Mouse (Mus musculus) E14TG2a.4 (cell line): Measurements from ENCODE around the gene Spint1.
A peak's percentile ranks its signal among the peaks of the same experiment; 100 is the strongest.

ENCODE experiments used
- H3K27me3 ChIP-seq: 2 replicates; pipeline ENCODE4 v1.6.1; 2014; ENCODE audit warnings: low read length, control low read depth; ENCODE audit not compliant: insufficient read depth
- H3K36me3 ChIP-seq: 2 replicates; pipeline ENCODE4 v1.6.1; 2014; ENCODE audit warnings: low read length, control low read depth; ENCODE audit not compliant: insufficient read depth
- H3K4me1 ChIP-seq: replicated peaks from 2 replicates; pipeline ENCODE4 v1.6.1; 2014; ENCODE audit warnings: low read depth, low read length, control low read depth
- H3K4me3 ChIP-seq: replicated peaks from 2 replicates; pipeline ENCODE4 v1.5.1; 2014; ENCODE audit warnings: mild to moderate bottlenecking, low read length
- H3K9me3 ChIP-seq: 2 replicates; pipeline ENCODE4 v1.6.1; 2014; ENCODE audit warnings: low read length, control low read depth
- CTCF ChIP-seq: conservative IDR thresholded peaks from 2 replicates; pipeline ENCODE4 v1.5.1; 2014; ENCODE audit warnings: low read length
- NANOG ChIP-seq: IDR thresholded peaks from 2 replicates; pipeline ENCODE4 v1.6.1; 2014; ENCODE audit warnings: borderline replicate concordance, low read length, mixed read lengths
- POU5F1 ChIP-seq: IDR thresholded peaks from 2 replicates; pipeline ENCODE4 v1.6.1; 2014; ENCODE audit warnings: low read length, borderline replicate concordance

Spint1 gene

DNA sequence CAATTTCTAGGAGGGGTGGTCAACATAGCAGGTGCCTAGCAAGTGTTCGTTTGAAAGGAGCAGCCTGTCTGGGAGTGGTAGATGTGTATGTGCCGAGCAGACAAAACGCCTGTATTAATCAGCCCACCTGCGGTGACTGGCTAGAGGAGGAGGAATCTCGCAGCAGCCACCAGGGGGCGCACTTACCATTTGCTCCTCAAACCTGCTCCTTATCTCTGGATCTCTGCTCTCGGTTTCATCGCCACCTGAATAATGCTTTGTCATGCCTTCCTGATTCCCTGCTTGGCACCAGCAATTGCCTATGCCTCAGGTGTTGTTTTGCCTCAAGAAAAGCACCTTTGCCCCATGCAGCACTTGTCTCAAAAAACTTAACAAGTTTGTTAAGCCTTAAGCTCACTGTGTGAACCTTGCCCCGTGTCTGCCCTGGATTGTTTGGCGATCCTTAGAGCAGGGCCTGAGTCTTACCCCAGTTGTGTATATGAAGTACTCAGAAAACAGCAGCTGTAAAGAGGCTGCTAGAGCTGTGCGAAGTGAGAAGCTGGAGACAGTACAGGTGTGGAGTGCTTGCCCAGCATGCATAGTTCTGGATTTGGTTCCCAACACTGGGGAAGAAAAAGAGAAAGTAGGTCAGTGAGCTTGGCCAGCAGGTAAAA lies 13.8 kb downstream of the Spint1 start:
- H3K4me1 ChIP-seq, result peaks cover 55% of the 10 kb centered on the region
- no peaks in the 10 kb centered on the region for H3K9me3 ChIP-seq
- H3K4me3 ChIP-seq, result peak overlapping the region; percentile 37
- H3K27me3 ChIP-seq, result peaks cover 8% of the 10 kb centered on the region
- TF ChIP-seq CTCF (peak; percentile 74), NANOG (no peak), POU5F1 (no peak)
- peaks cover 38% of the 10 kb centered on the region for H3K36me3 ChIP-seq

DNA sequence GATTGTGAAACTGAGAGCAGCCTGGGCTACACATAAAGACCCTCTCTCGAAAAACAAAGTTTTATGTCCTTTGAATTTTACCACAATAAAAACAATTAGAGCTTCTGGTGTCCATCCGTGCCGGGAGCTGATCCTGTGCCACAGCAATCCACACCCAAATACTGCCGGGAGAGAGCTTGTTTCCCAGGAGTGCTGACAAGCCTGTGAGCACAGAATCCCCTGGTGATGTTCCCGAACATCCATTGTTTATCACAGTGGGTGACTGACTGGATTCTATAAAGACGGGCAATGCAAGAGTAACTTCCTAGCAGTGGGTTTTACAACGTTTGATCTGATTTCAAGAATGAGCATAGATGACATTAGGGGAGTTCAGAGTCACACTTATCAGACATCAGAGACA lies 17.8 kb downstream of the Spint1 start:
- no peak overlapping the region for H3K4me3 ChIP-seq
- H3K27me3 ChIP-seq, result peaks cover 8% of the 10 kb centered on the region
- TF ChIP-seq NANOG (peak; percentile 45; the same call in 1 of the 2 replicates), POU5F1 (no peak)

DNA sequence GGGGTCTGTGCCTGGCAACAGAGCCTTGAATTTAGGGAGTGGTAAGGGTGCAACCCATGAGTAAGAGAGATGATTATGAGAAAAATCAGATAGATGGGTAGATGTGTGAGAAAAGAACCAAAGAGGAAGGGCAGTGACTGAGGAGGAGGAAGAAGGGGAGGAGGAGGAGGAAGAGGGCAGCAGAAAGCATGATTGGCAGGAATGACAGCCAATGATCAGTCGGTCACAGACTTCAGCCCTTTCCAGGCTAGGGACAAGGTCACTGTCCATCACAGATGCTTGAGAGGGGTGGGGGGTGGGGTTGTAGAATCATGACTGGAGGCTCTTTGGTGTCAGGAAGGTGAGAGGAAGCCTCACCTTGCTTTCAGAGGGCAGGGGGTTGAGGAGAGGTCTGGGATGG lies 23.4 kb downstream of the Spint1 start:
- TF ChIP-seq CTCF (no peak), NANOG (no peak), POU5F1 (no peak)
- H3K9me3 ChIP-seq, result no peaks in the 10 kb centered on the region
- peaks cover 11% of the 10 kb centered on the region for H3K4me1 ChIP-seq
- H3K36me3 ChIP-seq, result no peaks in the 10 kb centered on the region
- no peak overlapping the region for H3K4me3 ChIP-seq
- H3K27me3 ChIP-seq, result peaks cover 14% of the 10 kb centered on the region; the same call in 1 of the 2 replicates

More for the DNA sequence above, 17.8 kb downstream of the Spint1 start:
- Histone ChIP-seq H3K9me3 (no peaks in the 10 kb centered on the region), H3K4me1 (peaks cover 32% of the 10 kb centered on the region), H3K36me3 (peaks cover under 1% of the 10 kb centered on the region; the same call in 1 of the 2 replicates)

DNA sequence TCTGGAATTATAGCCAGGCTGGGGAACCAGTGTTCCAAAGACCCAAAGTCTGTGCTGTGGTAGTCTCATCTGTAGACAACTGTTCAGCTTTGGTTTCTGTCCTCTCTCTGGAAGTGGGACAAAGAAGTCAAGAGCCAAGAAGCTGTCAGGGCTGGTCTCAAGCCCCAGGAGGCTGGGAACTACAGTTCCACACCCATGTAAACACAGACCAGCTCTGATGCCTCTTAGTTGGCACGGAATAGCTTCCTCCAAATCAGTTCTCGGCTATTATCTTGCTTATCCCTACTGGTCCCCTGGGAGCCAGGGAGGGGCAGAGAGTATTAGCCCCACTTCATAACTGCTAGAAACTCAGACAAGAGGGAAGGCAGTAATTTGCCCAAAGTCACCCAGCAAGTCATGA lies 24.2 kb downstream of the Spint1 start:
- TF ChIP-seq POU5F1, result no peak
- TF ChIP-seq CTCF, result no peak
- no peak for TF ChIP-seq NANOG
- H3K36me3 ChIP-seq, result no peaks in the 10 kb centered on the region

DNA sequence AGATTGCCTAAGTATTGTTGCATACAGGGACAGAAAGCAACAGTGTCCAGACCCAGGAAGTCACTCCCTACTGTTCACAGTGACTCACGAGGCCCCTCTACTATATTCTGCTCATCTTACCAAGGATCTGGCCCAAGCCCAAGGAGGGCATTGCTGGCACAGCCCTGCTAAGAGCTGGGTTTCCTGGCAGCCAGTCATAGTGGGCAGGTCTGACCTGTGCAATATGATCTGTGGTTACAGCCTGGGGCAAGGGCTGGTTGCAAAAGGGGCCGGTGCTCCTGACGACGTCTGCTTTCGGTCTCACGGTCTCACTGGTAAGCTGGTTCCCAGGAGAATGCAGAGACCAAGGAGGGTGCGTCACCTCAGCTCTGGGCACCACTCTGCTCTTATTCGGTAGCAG lies 25.8 kb downstream of the Spint1 start:
- Histone ChIP-seq H3K9me3 (no peaks in the 10 kb centered on the region), H3K4me1 (peaks cover 9% of the 10 kb centered on the region), H3K4me3 (no peak overlapping the region), H3K27me3 (peaks cover 20% of the 10 kb centered on the region), H3K36me3 (no peaks in the 10 kb centered on the region)
- no peak for TF ChIP-seq POU5F1
- no peak for TF ChIP-seq CTCF
- no peak for TF ChIP-seq NANOG

More for the DNA sequence above, 24.2 kb downstream of the Spint1 start:
- Histone ChIP-seq H3K9me3 (no peaks in the 10 kb centered on the region), H3K4me3 (no peak overlapping the region), H3K4me1 (peaks cover 9% of the 10 kb centered on the region), H3K27me3 (peaks cover 14% of the 10 kb centered on the region; the same call in 1 of the 2 replicates)

DNA sequence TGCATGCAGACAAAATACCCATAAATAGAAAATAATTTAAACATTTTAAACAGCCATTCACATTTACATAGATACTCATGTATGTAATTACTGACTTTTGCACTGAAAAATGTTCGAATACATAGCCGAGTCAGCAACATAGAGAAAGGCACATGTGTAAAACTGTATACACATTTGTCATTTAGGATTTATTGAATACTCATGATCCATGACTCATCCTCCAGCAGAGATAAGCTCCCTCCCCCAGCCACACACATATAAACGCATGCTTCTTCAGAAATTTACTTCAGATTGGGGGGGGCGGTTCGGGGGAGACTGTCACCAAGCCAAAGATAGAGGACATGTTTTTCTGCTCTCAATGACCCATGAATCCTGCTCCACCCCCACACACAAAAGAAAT lies 26.7 kb downstream of the Spint1 start:
- Histone ChIP-seq H3K9me3 (no peaks in the 10 kb centered on the region), H3K27me3 (peaks cover 27% of the 10 kb centered on the region), H3K36me3 (no peaks in the 10 kb centered on the region), H3K4me1 (peaks cover 11% of the 10 kb centered on the region), H3K4me3 (no peak overlapping the region)
- TF ChIP-seq NANOG, result no peak
- no peak for TF ChIP-seq CTCF
- TF ChIP-seq POU5F1, result no peak

DNA sequence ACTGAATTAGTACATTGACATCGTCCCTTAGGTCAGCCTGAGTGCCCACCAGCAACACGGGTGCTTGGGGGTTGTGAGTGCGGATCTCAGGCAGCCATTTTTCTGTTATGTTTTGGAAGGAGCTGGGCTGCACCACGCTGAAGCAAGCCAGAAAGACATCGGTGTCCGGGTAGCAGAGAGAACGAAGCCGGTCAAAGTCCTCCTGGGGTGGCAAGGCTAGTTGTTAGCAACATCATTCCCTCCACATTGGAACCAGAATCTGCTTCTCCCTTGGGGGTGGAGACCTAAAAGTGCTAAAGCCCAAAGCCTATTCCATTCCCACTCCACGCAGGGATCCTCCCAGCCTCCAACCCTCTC lies 33.1 kb downstream of the Spint1 start:
- Histone ChIP-seq H3K4me1 (peaks cover 20% of the 10 kb centered on the region), H3K27me3 (peaks cover 34% of the 10 kb centered on the region), H3K36me3 (no peaks in the 10 kb centered on the region), H3K9me3 (no peaks in the 10 kb centered on the region), H3K4me3 (peak overlapping the region; percentile 89)
- TF ChIP-seq CTCF (no peak), POU5F1 (no peak), NANOG (no peak)

DNA sequence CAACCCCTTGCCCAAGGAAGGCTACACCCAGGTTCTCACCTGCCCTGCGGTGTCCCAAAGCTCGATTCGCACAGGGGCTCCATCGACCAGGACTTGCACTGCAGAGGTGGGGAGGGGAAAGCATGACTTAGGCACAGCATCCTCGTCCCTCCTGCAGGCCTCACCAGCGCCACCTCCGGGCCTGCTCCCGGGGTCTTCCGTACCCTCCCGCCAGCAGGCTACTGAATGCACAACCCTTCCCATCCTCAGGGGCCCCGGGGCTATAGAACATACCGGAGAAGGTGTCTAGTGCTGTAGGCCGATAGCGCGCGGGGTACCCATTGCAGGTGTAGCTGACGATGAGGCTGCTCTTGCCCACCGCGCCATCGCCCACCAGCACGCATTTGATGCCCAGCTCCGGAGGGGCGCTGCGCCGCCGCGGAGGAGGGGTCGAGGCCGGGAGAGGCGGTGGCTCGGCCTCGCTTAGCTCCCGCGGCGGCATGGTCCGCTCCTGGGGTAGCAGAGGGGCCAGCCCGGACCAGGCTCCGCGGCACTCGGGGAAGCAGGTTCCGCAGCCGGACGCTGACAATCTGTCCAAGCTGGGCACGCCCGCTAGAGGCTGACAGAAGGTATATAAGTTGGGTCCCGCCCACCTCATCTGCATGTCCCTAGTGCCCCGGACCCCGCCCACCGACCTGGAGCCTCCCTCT lies 33.6 kb downstream of the Spint1 start, which contains the start of gene Rhov:
Rhov (minus strand) TSS at position 630 of the 689 bp plus-strand sequence.
- TF ChIP-seq POU5F1 (no peak), CTCF (peak; percentile 34), NANOG (no peak)
- H3K27me3 ChIP-seq, result peaks cover 34% of the 10 kb centered on the region

More for the DNA sequence above, 33.6 kb downstream of the Spint1 start, which contains the start of gene Rhov:
- H3K36me3 ChIP-seq, result no peaks in the 10 kb centered on the region
- H3K4me3 ChIP-seq, result peak within 1 kb of the TSS; percentile 89
- no peaks in the 10 kb centered on the region for H3K9me3 ChIP-seq
- peaks cover 20% of the 10 kb centered on the region for H3K4me1 ChIP-seq
